Mouse (Mus musculus): Measurements from ENCODE around the gene Hcfc1. TPM values are rescaled to one million over a fixed set of nuclear protein-coding genes. Genes with fewer than 3 reads are reported as not detected.

The Hcfc1 gene
- polyA plus RNA-seq, 2 experiments, result 71.2 to 71.7 TPM

DNA sequence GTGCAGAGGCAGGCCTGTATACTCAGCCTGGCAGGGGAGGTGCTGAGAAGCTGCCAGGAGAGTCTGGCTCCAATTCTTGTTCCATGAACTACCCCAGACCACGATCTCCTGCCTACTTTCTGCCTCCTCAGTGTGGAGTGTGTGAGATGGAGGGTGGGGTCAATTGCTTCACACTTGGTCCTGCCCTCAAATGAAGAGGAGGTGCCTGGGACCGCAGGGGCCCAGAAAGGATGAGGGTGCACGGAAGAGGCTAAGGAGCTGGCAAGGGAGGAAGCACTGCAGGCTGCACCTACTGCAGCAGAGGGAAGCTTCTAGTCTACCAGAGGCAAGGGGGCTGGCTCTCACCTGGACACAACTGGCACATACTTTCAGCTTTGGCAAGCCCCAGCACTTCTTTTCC, 1.8 kb downstream of the Hcfc1 start:
- H3K36me3 ChIP-seq (ENCODE audit: control insufficient read depth, insufficient read depth, low read length), result peaks cover 6% of the 10 kb centered on the region
- no peaks in the 10 kb centered on the region for H3K27me3 ChIP-seq (ENCODE audit: control insufficient read depth, insufficient read depth, low read length)
- H3K9me3 ChIP-seq (ENCODE audit: control insufficient read depth, low read length), result no peaks in the 10 kb centered on the region
- DNase-seq (ENCODE audit: low spot score) (no peak), ATAC-seq (ENCODE audit: low FRiP score, low read depth) (no peak)
- peak overlapping the region; percentile 64 for H3K4me2 ChIP-seq (replicated peaks; ENCODE audit: low read depth, low read length, severe bottlenecking)
- 32% methylated on average over 3 of the region's 3 CpGs for WGBS
- peaks cover 6% of the 10 kb centered on the region for H3K4me1 ChIP-seq (ENCODE audit: control insufficient read depth, insufficient read depth, low read length)
- peak overlapping the region; percentile 62 for H3K4me3 ChIP-seq (replicated peaks; ENCODE audit: low read length)
- TF ChIP-seq POLR2A (IDR thresholded peaks at IDR 0.05; ENCODE audit: borderline replicate concordance, extremely low read depth, insufficient read depth, insufficient read length), result no peak
- H3K9ac ChIP-seq (ENCODE audit: low read depth, low read length, severe bottlenecking), result peak overlapping the region; percentile 41
- no peak overlapping the region for H3K27ac ChIP-seq (replicated peaks; ENCODE audit: low read depth, low read length)

DNA sequence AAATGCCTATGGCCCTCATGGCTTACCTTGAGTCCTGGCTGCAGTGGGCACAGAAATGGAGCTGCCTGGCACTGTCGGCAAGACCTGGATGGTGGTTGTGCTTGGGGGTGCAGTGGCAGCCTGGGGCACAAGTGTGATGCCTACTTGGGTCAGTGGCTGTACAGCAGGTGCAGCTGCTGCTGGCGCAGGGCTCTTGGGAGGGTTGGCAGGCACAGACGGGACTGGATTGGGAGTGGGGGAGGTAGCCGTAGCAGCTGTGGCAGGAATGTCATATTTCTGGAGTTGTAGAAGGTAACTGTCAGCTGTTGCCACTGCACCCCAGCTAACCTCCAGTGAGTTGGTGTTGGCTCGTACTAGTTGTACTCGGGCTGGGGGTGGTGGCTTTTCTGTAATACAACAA, 11.2 kb downstream of the Hcfc1 start:
- peaks cover 86% of the 10 kb centered on the region for H3K36me3 ChIP-seq (ENCODE audit: control insufficient read depth, insufficient read depth, low read length)
- H3K27me3 ChIP-seq (ENCODE audit: control insufficient read depth, insufficient read depth, low read length), result no peaks in the 10 kb centered on the region
- no peak for ATAC-seq (ENCODE audit: low FRiP score, low read depth)
- H3K4me1 ChIP-seq (ENCODE audit: control insufficient read depth, insufficient read depth, low read length), result no peaks in the 10 kb centered on the region
- no peak overlapping the region for H3K4me2 ChIP-seq (replicated peaks; ENCODE audit: low read depth, low read length, severe bottlenecking)
- no peak overlapping the region for H3K27ac ChIP-seq (replicated peaks; ENCODE audit: low read depth, low read length)
- TF ChIP-seq POLR2A (IDR thresholded peaks at IDR 0.05; ENCODE audit: borderline replicate concordance, extremely low read depth, insufficient read depth, insufficient read length), result no peak
- no peak overlapping the region for H3K4me3 ChIP-seq (replicated peaks; ENCODE audit: low read length)
- 73% methylated on average over 6 of the region's 6 CpGs for WGBS
- H3K9me3 ChIP-seq (ENCODE audit: control insufficient read depth, low read length), result no peaks in the 10 kb centered on the region
- no peak overlapping the region for H3K9ac ChIP-seq (ENCODE audit: low read depth, low read length, severe bottlenecking)
- DNase-seq (ENCODE audit: low spot score), result no peak

- WGBS, result 87% methylated on average over 5 of the region's 5 CpGs
Observed at GRCm38 (mm10) chrX:73952603-73953002, 13.6 kb downstream of the Hcfc1 start.

DNA sequence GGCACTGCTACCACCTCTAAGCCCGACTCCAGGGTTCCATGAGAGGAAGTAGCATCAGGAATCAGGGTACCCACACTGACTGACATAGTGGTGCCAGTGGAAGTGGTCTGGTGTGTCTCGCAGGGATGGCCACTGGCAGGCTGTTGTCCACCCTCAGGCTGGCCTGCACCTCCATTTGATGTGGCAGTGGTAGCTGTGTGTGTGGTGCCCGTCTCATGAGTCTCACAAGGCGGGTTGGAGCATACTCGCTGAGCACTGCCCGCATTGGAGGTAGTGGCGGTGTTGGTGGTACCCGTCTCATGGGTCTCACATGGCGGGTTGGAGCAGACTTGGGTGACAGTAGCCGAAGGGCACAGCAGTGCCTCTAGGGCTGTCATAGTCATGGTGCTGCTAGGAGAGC, 16.8 kb downstream of the Hcfc1 start:
- no peak overlapping the region for H3K27ac ChIP-seq (replicated peaks; ENCODE audit: low read depth, low read length)
- no peak for DNase-seq (ENCODE audit: low spot score)
- no peaks in the 10 kb centered on the region for H3K4me1 ChIP-seq (ENCODE audit: control insufficient read depth, insufficient read depth, low read length)
- no peak overlapping the region for H3K4me2 ChIP-seq (replicated peaks; ENCODE audit: low read depth, low read length, severe bottlenecking)
- H3K4me3 ChIP-seq (replicated peaks; ENCODE audit: low read length), result no peak overlapping the region
- no peak overlapping the region for H3K9ac ChIP-seq (ENCODE audit: low read depth, low read length, severe bottlenecking)
- WGBS, result 96% methylated on average over 10 of the region's 10 CpGs
- H3K36me3 ChIP-seq (ENCODE audit: control insufficient read depth, insufficient read depth, low read length), result peaks cover 96% of the 10 kb centered on the region
- no peak for TF ChIP-seq POLR2A (IDR thresholded peaks at IDR 0.05; ENCODE audit: borderline replicate concordance, extremely low read depth, insufficient read depth, insufficient read length)
- ATAC-seq (ENCODE audit: low FRiP score, low read depth), result no peak
- no peaks in the 10 kb centered on the region for H3K9me3 ChIP-seq (ENCODE audit: control insufficient read depth, low read length)
- H3K27me3 ChIP-seq (ENCODE audit: control insufficient read depth, insufficient read depth, low read length), result no peaks in the 10 kb centered on the region

More at GRCm38 (mm10) chrX:73952603-73953002, 13.6 kb downstream of the Hcfc1 start:
- TF ChIP-seq POLR2A (IDR thresholded peaks at IDR 0.05; ENCODE audit: borderline replicate concordance, extremely low read depth, insufficient read depth, insufficient read length), result no peak
- Histone ChIP-seq H3K9me3 (ENCODE audit: control insufficient read depth, low read length) (no peaks in the 10 kb centered on the region), H3K36me3 (ENCODE audit: control insufficient read depth, insufficient read depth, low read length) (peaks cover 89% of the 10 kb centered on the region), H3K4me2 (replicated peaks; ENCODE audit: low read depth, low read length, severe bottlenecking) (no peak overlapping the region), H3K27me3 (ENCODE audit: control insufficient read depth, insufficient read depth, low read length) (no peaks in the 10 kb centered on the region), H3K4me1 (ENCODE audit: control insufficient read depth, insufficient read depth, low read length) (no peaks in the 10 kb centered on the region), H3K27ac (replicated peaks; ENCODE audit: low read depth, low read length) (no peak overlapping the region), H3K4me3 (replicated peaks; ENCODE audit: low read length) (no peak overlapping the region), H3K9ac (ENCODE audit: low read depth, low read length, severe bottlenecking) (no peak overlapping the region)
- ATAC-seq (ENCODE audit: low FRiP score, low read depth), result no peak
- no peak for DNase-seq (ENCODE audit: low spot score)

DNA sequence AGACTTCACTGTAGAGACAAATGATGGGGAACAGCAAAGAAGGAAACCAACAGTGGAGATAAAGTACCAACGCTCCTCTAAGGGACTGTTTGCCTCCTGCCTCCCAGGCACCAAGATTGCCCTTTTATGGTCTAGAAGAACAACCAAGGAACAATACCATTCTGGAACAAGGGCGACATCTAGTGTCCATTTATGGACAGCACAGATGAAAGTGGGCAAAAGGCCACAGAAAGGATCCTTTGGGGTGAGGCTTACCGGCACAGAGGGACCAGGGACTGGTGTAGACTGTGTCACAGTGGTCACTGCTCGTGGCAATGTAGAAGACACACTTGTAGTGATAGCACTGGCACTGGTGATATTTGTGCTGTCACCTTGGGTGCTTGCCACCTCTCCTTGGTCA, 17.5 kb downstream of the Hcfc1 start:
- Histone ChIP-seq H3K4me1 (ENCODE audit: control insufficient read depth, insufficient read depth, low read length) (no peaks in the 10 kb centered on the region), H3K4me2 (replicated peaks; ENCODE audit: low read depth, low read length, severe bottlenecking) (no peak overlapping the region), H3K36me3 (ENCODE audit: control insufficient read depth, insufficient read depth, low read length) (peaks cover 97% of the 10 kb centered on the region), H3K9me3 (ENCODE audit: control insufficient read depth, low read length) (no peaks in the 10 kb centered on the region), H3K9ac (ENCODE audit: low read depth, low read length, severe bottlenecking) (no peak overlapping the region), H3K27ac (replicated peaks; ENCODE audit: low read depth, low read length) (no peak overlapping the region), H3K27me3 (ENCODE audit: control insufficient read depth, insufficient read depth, low read length) (no peaks in the 10 kb centered on the region), H3K4me3 (replicated peaks; ENCODE audit: low read length) (no peak overlapping the region)
- DNase-seq (ENCODE audit: low spot score), result peak; percentile 53
- no peak for TF ChIP-seq POLR2A (IDR thresholded peaks at IDR 0.05; ENCODE audit: borderline replicate concordance, extremely low read depth, insufficient read depth, insufficient read length)
- WGBS, result 35% methylated on average over 4 of the region's 4 CpGs
- no peak for ATAC-seq (ENCODE audit: low FRiP score, low read depth)

- 91% methylated on average over 6 of the region's 6 CpGs for WGBS
Observed at GRCm38 (mm10) chrX:73946896-73947295, 19.3 kb downstream of the Hcfc1 start.

More at GRCm38 (mm10) chrX:73946896-73947295, 19.3 kb downstream of the Hcfc1 start:
- TF ChIP-seq POLR2A (IDR thresholded peaks at IDR 0.05; ENCODE audit: borderline replicate concordance, extremely low read depth, insufficient read depth, insufficient read length), result no peak
- Histone ChIP-seq H3K9me3 (ENCODE audit: control insufficient read depth, low read length) (no peaks in the 10 kb centered on the region), H3K4me2 (replicated peaks; ENCODE audit: low read depth, low read length, severe bottlenecking) (no peak overlapping the region), H3K27me3 (ENCODE audit: control insufficient read depth, insufficient read depth, low read length) (no peaks in the 10 kb centered on the region), H3K4me1 (ENCODE audit: control insufficient read depth, insufficient read depth, low read length) (no peaks in the 10 kb centered on the region), H3K9ac (ENCODE audit: low read depth, low read length, severe bottlenecking) (no peak overlapping the region), H3K36me3 (ENCODE audit: control insufficient read depth, insufficient read depth, low read length) (peaks cover 85% of the 10 kb centered on the region), H3K4me3 (replicated peaks; ENCODE audit: low read length) (no peak overlapping the region), H3K27ac (replicated peaks; ENCODE audit: low read depth, low read length) (no peak overlapping the region)
- DNase-seq (ENCODE audit: low spot score) (no peak), ATAC-seq (ENCODE audit: low FRiP score, low read depth) (no peak)
